Mouse (Mus musculus) embryonic facial prominence, embryonic 11.5 days (tissue): Measurements from ENCODE around the gene Hoxc10. TPM values are rescaled to one million over a fixed set of nuclear protein-coding genes. Genes with fewer than 3 reads are reported as not detected.

Experiments
- ATAC-seq: fragments of 200-750 bp; cut with Nextera tagmentation; replicated peaks from 2 replicates; pipeline ENCODE4 v1.8.0; 2017; ENCODE audit warnings: low read depth; ENCODE audit not compliant: insufficient number of reproducible peaks, low FRiP score, low TSS enrichment
- DNase-seq: peaks from one replicate; pipeline ENCODE4 v3.0.0-alpha.2; 2015; ENCODE audit warnings: low spot score
- H3K27ac ChIP-seq: fragments of 300-500 bp; sonication (generic); replicated peaks from 2 replicates; pipeline ENCODE4 v1.5.1; 2014; ENCODE audit warnings: mild to moderate bottlenecking, low read depth, low read length, control low read depth
- H3K27me3 ChIP-seq: fragments of 300-500 bp; sonication (generic); 2 replicates; pipeline ENCODE4 v1.6.1; 2014; ENCODE audit warnings: mild to moderate bottlenecking, low read length, moderate library complexity, mixed read lengths; ENCODE audit not compliant: control insufficient read depth, insufficient read depth
- H3K36me3 ChIP-seq: fragments of 300-500 bp; sonication (generic); replicated peaks from 2 replicates; pipeline ENCODE4 v1.6.1; 2014; ENCODE audit warnings: low read depth, mild to moderate bottlenecking, low read length, moderate library complexity, mixed read lengths; ENCODE audit not compliant: control insufficient read depth, insufficient read depth
- H3K4me1 ChIP-seq: fragments of 300-500 bp; sonication (generic); 2 replicates; pipeline ENCODE4 v1.6.1; 2014; ENCODE audit warnings: low read length, mixed read lengths; ENCODE audit not compliant: control insufficient read depth, insufficient read depth
- H3K4me2 ChIP-seq: fragments of 300-500 bp; sonication (generic); 2 replicates; pipeline ENCODE4 v1.6.1; 2014; ENCODE audit warnings: low read depth, mild to moderate bottlenecking, control low read depth, low read length, moderate library complexity
- H3K4me3 ChIP-seq: fragments of 300-500 bp; sonication (generic); 2 replicates; pipeline ENCODE4 v1.5.1; 2014; ENCODE audit warnings: low read depth, low read length, control low read depth
- H3K9ac ChIP-seq: fragments of 300-500 bp; sonication (generic); replicated peaks from 2 replicates; pipeline ENCODE4 v1.6.1; 2014; ENCODE audit warnings: mild to moderate bottlenecking, control low read depth, low read length
- H3K9me3 ChIP-seq: fragments of 300-500 bp; sonication (generic); replicated peaks from 2 replicates; pipeline ENCODE4 v1.6.1; 2016; ENCODE audit warnings: mild to moderate bottlenecking, low read length, inconsistent platforms, mixed read lengths; ENCODE audit not compliant: control insufficient read depth
- WGBS: fragments of 180-500 bp; shearing (Covaris S2); extraction: QIAGEN DNeasy Blood & Tissue Kit; methylation state at CpG from one replicate; pipeline ENCODE4 v1.1.7; 2014; 5-methylcytosine and 5-hydroxymethylcytosine counted together
- polyA plus RNA-seq: library from polyadenylated mRNA; unstranded; fragments of >200 nt; fragmentation: Nextera tagmentation; extraction: Ambion mirVana; gene quantifications from 2 replicates; pipeline ENCODE4 v1.2.1, GENCODE M21; 2014

The Hoxc10 gene
- polyA plus RNA-seq, 1 experiment from 2014 or later, result not detected

- H3K36me3 ChIP-seq, result no peaks in the 10 kb centered on the region
- H3K4me2 ChIP-seq, result no peak overlapping the region
- ATAC-seq (no peak), DNase-seq (no peak)
- no peaks in the 10 kb centered on the region for H3K9me3 ChIP-seq
- H3K27me3 ChIP-seq, result peaks cover 96% of the 10 kb centered on the region
- no peak overlapping the region for H3K27ac ChIP-seq
- no peak overlapping the region for H3K9ac ChIP-seq
- no peaks in the 10 kb centered on the region for H3K4me1 ChIP-seq
- H3K4me3 ChIP-seq, result no peak overlapping the region
- WGBS, result under 1% methylated on average over 28 of the region's 28 CpGs
Measured at GRCm38 (mm10) chr15:103010847-103011555, 44.4 kb downstream of the Hoxc10 start.

GRCm38 (mm10) chr15:103011928-103012486, 45.4 kb downstream of the Hoxc10 start:
- Histone ChIP-seq H3K4me2 (no peak overlapping the region), H3K4me1 (no peaks in the 10 kb centered on the region)
- under 1% methylated on average over 26 of the region's 26 CpGs for WGBS

GRCm38 (mm10) chr15:103013238-103013984, 46.8 kb downstream of the Hoxc10 start:
- H3K9ac ChIP-seq, result no peak overlapping the region
- 3% methylated on average over 17 of the region's 17 CpGs for WGBS

More at GRCm38 (mm10) chr15:103011928-103012486, 45.4 kb downstream of the Hoxc10 start:
- Histone ChIP-seq H3K9ac (no peak overlapping the region), H3K27ac (no peak overlapping the region), H3K4me3 (no peak overlapping the region), H3K36me3 (no peaks in the 10 kb centered on the region), H3K9me3 (no peaks in the 10 kb centered on the region), H3K27me3 (peaks cover 95% of the 10 kb centered on the region)
- ATAC-seq (no peak), DNase-seq (no peak)

GRCm38 (mm10) chr15:103014166-103015008, 47.8 kb downstream of the Hoxc10 start:
- peaks cover 97% of the 10 kb centered on the region for H3K27me3 ChIP-seq
- H3K9ac ChIP-seq, result no peak overlapping the region
- no peaks in the 10 kb centered on the region for H3K36me3 ChIP-seq
- no peak for DNase-seq
- H3K27ac ChIP-seq, result no peak overlapping the region
- ATAC-seq, result no peak
- under 1% methylated on average over 53 of the region's 57 CpGs for WGBS
- no peak overlapping the region for H3K4me2 ChIP-seq
- H3K4me3 ChIP-seq, result peak overlapping the region; percentile 9; the same call in 1 of the 2 replicates
- H3K9me3 ChIP-seq, result no peaks in the 10 kb centered on the region
- no peaks in the 10 kb centered on the region for H3K4me1 ChIP-seq

More at GRCm38 (mm10) chr15:103013238-103013984, 46.8 kb downstream of the Hoxc10 start:
- H3K4me1 ChIP-seq, result no peaks in the 10 kb centered on the region
- peaks cover 97% of the 10 kb centered on the region for H3K27me3 ChIP-seq
- peak; percentile 69 for DNase-seq
- no peak for ATAC-seq
- peak overlapping the region; percentile 9; the same call in 1 of the 2 replicates for H3K4me3 ChIP-seq
- H3K27ac ChIP-seq, result no peak overlapping the region
- no peaks in the 10 kb centered on the region for H3K36me3 ChIP-seq
- H3K4me2 ChIP-seq, result no peak overlapping the region
- H3K9me3 ChIP-seq, result no peaks in the 10 kb centered on the region

DNA sequence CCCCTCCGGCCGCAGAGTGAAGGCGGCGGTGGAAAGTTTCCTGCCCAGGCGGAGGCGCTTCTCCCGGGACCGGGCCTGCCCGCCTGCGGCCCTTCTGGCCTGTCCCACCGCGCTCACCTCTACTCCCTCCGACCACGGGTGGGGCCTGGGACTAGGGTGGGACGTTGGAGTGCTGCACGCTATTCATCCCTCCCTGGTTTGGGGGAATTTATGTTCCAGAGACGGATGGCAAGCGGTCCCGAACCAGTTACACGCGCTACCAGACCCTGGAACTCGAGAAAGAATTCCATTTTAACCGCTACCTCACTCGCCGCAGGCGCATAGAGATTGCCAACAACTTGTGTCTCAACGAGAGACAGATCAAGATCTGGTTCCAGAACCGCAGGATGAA, 48.4 kb downstream of the Hoxc10 start:
- H3K36me3 ChIP-seq, result no peaks in the 10 kb centered on the region
- no peak overlapping the region for H3K9ac ChIP-seq
- no peak overlapping the region for H3K27ac ChIP-seq
- no peaks in the 10 kb centered on the region for H3K4me1 ChIP-seq
- H3K27me3 ChIP-seq, result peaks cover 97% of the 10 kb centered on the region
- ATAC-seq, result 0 out of 2 replicates have a peak, but pooled peaks have one; percentile 19
- H3K9me3 ChIP-seq, result no peaks in the 10 kb centered on the region
- under 1% methylated on average over 28 of the region's 28 CpGs for WGBS
- DNase-seq, result no peak
- no peak overlapping the region for H3K4me3 ChIP-seq
- no peak overlapping the region for H3K4me2 ChIP-seq

DNA sequence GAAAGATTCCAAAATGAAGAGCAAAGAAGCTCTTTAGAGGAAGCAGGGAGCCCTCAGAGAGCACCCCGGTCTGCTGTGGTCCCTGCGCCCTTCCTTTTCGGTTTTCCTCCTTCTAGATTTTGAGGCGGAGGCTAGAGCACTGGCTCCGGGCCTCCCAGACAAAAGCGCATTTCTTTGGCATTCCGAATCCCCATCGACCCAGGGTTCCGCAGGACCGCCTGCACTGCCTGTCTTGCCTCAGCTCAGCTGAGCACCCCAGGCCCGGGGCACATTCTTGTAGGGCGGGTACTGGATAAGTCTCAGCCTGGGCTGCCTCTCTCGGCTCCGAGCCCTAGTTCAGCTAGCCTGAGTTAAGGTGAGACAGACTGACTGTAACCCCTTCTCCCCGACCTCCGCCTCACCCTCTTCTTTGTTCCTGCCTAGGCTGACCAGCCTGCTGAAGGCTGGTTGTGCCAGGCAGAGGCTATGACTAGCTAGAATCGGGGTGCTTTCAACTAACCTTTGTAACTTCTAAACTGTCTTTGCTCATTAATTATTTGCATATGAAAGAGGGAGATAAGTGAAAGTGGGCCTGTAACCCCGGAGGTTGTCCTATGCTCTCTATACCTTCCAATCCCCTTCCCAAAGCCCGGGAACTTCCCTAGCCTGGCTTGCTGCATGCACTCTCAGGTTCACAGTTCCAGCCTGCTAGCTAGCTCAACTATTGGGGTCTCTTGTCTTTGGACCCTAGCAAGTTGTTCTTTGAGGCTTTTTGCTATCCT, 49.0 kb downstream of the Hoxc10 start:
- H3K9ac ChIP-seq, result no peak overlapping the region
- peaks cover 97% of the 10 kb centered on the region for H3K27me3 ChIP-seq
- no peaks in the 10 kb centered on the region for H3K4me1 ChIP-seq
- no peak overlapping the region for H3K27ac ChIP-seq
- 1% methylated on average over 19 of the region's 19 CpGs for WGBS
- no peak for DNase-seq
- ATAC-seq, result no peak
- no peaks in the 10 kb centered on the region for H3K36me3 ChIP-seq
- no peaks in the 10 kb centered on the region for H3K9me3 ChIP-seq
- H3K4me2 ChIP-seq, result no peak overlapping the region
- H3K4me3 ChIP-seq, result no peak overlapping the region

- no peak within 1 kb of the TSS for H3K27ac ChIP-seq
- peaks cover 97% of the 10 kb centered on the region for H3K27me3 ChIP-seq
- WGBS, result 3% methylated on average over 9 of the region's 9 CpGs
- no peak for DNase-seq
- H3K9me3 ChIP-seq, result no peaks in the 10 kb centered on the region
- no peak within 1 kb of the TSS for H3K4me2 ChIP-seq
- H3K4me3 ChIP-seq, result no peak within 1 kb of the TSS
- no peak for ATAC-seq
- H3K36me3 ChIP-seq, result no peaks in the 10 kb centered on the region
- no peak within 1 kb of the TSS for H3K9ac ChIP-seq
- no peaks in the 10 kb centered on the region for H3K4me1 ChIP-seq
Measured at GRCm38 (mm10) chr15:103018636-103019035, 52.0 kb downstream of the Hoxc10 start, which contains the start of gene Hoxc4. Gene Hoxc4, plus strand, starts transcription at chr15:103018934.
